Comparison of ENCODE assay signal across 19 mouse cellular contexts in the genomic region with DNA sequence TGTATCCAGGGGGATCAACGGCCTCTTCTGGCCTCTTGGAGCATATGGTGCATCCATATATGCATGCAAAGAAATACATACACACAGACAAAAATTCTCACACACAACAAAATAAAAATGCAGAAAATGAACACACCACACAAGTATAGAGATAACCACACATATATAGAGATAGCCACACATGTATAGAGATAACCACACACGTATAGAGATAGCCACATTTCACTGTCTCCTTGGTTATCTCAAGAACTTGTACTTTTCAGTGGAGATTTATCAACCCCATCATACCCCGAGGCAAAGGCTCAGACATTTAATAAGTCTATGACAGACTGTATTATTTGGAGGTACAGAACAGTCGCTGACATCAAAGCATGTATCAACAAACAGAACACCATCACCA.
"Had no signal": no experiment of that assay in that cellular context is flagged by ENCODE, and none has a peak within 500 bp of the region (broad histone marks: within the 10 kb centered on the region; RNA-seq: fewer than 3 reads in every experiment).

No protein-coding gene starts in this region.

- H3K9me3 ChIP-seq: limb, embryonic 15.5 days; neural tube, embryonic 13.5 days had no signal

- H3K9ac ChIP-seq: limb, embryonic 12.5 days; limb, embryonic 15.5 days; midbrain, embryonic 13.5 days; neural tube, embryonic 13.5 days had no signal

- H3K36me3 ChIP-seq: limb, embryonic 12.5 days; limb, embryonic 15.5 days; midbrain, embryonic 10.5 days; midbrain, embryonic 13.5 days; neural tube, embryonic 13.5 days had no signal

- H3K4me1 ChIP-seq: limb, embryonic 12.5 days; limb, embryonic 15.5 days; midbrain, embryonic 10.5 days; midbrain, embryonic 13.5 days; neural tube, embryonic 13.5 days had no signal

- H3K27ac ChIP-seq: limb, embryonic 12.5 days; limb, embryonic 15.5 days; midbrain, embryonic 10.5 days; midbrain, embryonic 13.5 days; neural tube, embryonic 13.5 days; stomach, postnatal 0 days had no signal

- H3K27me3 ChIP-seq: limb, embryonic 12.5 days; limb, embryonic 15.5 days; midbrain, embryonic 13.5 days; neural tube, embryonic 13.5 days had no signal

- DNase-seq: kidney, adult 2 months; kidney, postnatal 10 days; kidney, postnatal 36 days; left cerebral cortex, postnatal 4 days; lung, adult 2 months; lung, postnatal 14 days; lung, postnatal 4 days; thymus, adult 2 months; thymus, postnatal 25 days had no signal

- ATAC-seq: inflammation-experienced regulatory T-cells, adult 6 months; intestine, embryonic 16.5 days; midbrain, embryonic 13.5 days; midbrain, embryonic 16.5 days had no signal

- H3K4me2 ChIP-seq: limb, embryonic 12.5 days; limb, embryonic 15.5 days; midbrain, embryonic 13.5 days; neural tube, embryonic 13.5 days had no signal

- H3K4me3 ChIP-seq: limb, embryonic 12.5 days; limb, embryonic 15.5 days; midbrain, embryonic 10.5 days; midbrain, embryonic 13.5 days; myocyte; neural tube, embryonic 13.5 days had no signal
